ENCODE assay signal across 16 mouse cellular contexts in the genomic region with DNA sequence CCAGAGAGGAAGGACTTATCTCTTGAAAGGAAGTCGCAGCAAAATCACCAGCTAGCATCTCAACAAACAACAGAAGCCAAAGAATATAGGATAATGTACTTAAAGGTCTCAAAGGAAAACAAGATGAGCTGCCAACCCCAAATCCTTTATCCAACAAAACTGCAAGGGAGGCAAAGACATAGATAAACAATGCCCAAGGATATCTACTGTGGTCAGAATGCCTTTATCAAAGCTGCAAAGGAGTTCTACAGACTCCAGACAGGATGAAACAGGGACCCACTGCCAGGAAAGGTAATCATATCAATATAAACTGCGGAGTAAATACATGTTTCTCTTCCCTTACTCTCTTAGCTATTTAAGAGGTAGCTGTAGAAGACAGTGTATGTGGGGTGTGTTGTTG. TPM values are rescaled to one million over a fixed set of nuclear protein-coding genes. Genes with fewer than 3 reads are reported as not detected.
"Had no signal": no experiment of that assay in that cellular context is flagged by ENCODE, and none has a peak within 500 bp of the region (broad histone marks: within the 10 kb centered on the region; RNA-seq: fewer than 3 reads in every experiment).

No protein-coding gene starts in this region.

- DNase-seq: retina, postnatal 1 day; right cerebral cortex, adult 18-20 months; right cerebral cortex, postnatal 14 days; right cerebral cortex, postnatal 25 days; right cerebral cortex, postnatal 4 days; spleen, adult 18-20 months; thymus, adult 18-20 months; thymus, adult 2 months; thymus, postnatal 14 days; thymus, postnatal 25 days; thymus, postnatal 36 days; thymus, postnatal 4 days had no signal

- H3K4me1 ChIP-seq: stomach, embryonic 15.5 days had no signal

- H3K9me3 ChIP-seq: neural tube, embryonic 15.5 days; stomach, embryonic 15.5 days had no signal

- H3K27ac ChIP-seq: neural tube, embryonic 15.5 days; stomach, embryonic 15.5 days; stomach, postnatal 0 days had no signal

- H3K9ac ChIP-seq: neural tube, embryonic 15.5 days; stomach, embryonic 15.5 days had no signal

- H3K4me2 ChIP-seq: neural tube, embryonic 15.5 days; stomach, embryonic 15.5 days had no signal

- H3K36me3 ChIP-seq: neural tube, embryonic 15.5 days; stomach, embryonic 15.5 days had no signal

- H3K27me3 ChIP-seq: stomach, embryonic 15.5 days had no signal

- H3K4me3 ChIP-seq: neural tube, embryonic 15.5 days; stomach, embryonic 15.5 days had no signal

RNA-seq across cellular contexts. Expression of gene Lonrf2, which starts 14.1 kb away (rescaled TPM):
- total RNA-seq: neutrophil, adult 5-6 weeks had no signal
